Mouse (Mus musculus): ENCODE data around the gene A730009L09Rik.

- TF ChIP-seq CTCF (IDR thresholded peaks at IDR 0.05; ENCODE audit: insufficient read depth, low read depth, low read length) (no peak), POLR2A (IDR thresholded peaks at IDR 0.05; ENCODE audit: insufficient read depth, low read depth, low read length) (no peak)
Observed at GRCm38 (mm10) chr16:84560279-84560602, 45.3 kb downstream of the A730009L09Rik start.
